Mouse (Mus musculus): ENCODE measurements around the gene Tmem116. TPM values are rescaled to one million over a fixed set of nuclear protein-coding genes. Genes with fewer than 3 reads are reported as not detected.

Gene Tmem116
- 1 to 10 TPM in 1 of 2 experiments, under 1 TPM in 1; 0.13 to 1.3 TPM for polyA plus RNA-seq (2012; fragmentation: generic; extraction: Trizol)

DNA sequence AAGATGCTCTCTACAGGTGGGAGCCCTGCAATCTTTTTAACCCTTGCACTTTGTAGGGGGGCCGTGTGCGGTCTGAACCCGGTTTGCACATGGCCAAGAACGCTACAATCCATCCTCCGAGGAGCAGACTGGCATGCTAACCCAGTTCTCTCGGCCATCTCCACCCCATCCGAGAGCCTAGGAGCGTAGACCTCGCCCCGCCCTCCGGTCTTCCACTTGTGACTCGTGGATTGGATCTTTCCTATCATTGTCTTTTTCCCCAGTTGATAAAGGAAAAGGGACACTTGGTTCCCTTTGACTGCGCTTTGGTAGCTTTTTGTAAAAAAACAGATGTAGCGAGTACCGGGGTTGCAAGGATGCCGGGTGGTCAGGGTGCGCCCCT lies at the start of gene Tmem116:
Tmem116 (plus strand) TSS at position 250 of the 382 bp plus-strand sequence.

DNA sequence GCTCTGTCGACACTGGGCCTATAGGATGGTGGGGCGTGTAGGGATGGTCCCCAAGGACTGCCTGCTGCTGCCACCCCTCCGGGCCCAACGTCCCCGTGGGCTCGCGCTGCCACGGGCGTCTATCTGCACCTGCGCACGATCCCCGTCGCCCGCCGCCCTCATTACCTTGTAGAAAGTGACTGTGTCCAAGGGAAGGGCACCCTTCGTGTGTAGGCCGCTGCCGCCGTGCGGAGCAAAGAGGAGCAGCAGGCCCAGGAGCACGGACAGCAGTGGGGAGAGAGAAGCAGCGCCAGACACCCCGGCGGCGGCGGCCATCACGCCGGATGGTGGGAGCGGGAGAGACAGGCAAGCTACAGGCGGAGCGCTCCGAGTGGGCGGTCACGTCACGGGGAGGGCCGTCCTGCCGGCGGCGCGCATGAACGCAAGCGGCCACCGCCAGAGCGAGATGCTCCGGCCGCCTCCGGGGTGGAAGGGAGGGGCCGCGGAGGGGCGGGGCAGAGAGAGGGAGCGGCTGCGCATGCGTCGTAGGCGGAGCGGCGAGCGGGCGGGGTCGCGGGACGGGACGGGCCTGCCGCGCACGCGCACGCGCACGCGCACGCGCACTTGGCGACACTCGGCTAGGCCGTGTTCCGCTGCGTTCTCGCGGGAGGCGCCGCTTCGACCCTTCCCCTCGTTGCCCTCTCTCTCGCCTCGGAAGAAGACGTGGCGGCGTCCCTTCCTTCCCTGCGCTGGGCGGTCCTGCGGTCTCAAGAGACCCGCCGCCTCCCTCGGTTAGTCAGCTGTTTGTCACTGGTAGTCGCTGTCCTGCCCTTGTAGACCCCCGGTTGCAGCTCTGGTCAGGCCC lies 555 bp downstream of the Tmem116 start, which contains the start of gene Erp29:
Erp29 (minus strand) TSS at position 481 of the 844 bp plus-strand sequence.

DNA sequence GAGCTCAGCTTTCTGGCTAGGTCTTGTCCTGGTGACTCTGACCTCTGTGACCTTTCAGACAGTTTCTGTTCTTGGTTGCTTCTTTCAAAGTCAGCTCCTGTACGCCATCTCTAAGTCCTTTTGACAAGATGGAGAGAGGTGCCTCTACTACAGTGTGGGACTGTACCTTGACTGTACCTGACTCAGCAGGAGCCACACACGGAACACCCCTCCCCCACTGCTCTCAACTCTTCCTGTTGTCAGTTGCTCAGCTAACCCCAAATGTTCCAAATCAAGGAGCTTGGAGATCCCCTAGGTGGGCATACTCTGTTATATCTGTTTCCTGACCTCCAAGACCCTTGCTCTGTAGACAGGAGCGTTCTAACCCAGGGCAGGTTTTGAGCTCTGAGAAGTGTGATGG lies 51.5 kb downstream of the Tmem116 start, which contains the start of gene Adam1b:
Adam1b (minus strand) TSS at position 205 of the 400 bp plus-strand sequence.

DNA sequence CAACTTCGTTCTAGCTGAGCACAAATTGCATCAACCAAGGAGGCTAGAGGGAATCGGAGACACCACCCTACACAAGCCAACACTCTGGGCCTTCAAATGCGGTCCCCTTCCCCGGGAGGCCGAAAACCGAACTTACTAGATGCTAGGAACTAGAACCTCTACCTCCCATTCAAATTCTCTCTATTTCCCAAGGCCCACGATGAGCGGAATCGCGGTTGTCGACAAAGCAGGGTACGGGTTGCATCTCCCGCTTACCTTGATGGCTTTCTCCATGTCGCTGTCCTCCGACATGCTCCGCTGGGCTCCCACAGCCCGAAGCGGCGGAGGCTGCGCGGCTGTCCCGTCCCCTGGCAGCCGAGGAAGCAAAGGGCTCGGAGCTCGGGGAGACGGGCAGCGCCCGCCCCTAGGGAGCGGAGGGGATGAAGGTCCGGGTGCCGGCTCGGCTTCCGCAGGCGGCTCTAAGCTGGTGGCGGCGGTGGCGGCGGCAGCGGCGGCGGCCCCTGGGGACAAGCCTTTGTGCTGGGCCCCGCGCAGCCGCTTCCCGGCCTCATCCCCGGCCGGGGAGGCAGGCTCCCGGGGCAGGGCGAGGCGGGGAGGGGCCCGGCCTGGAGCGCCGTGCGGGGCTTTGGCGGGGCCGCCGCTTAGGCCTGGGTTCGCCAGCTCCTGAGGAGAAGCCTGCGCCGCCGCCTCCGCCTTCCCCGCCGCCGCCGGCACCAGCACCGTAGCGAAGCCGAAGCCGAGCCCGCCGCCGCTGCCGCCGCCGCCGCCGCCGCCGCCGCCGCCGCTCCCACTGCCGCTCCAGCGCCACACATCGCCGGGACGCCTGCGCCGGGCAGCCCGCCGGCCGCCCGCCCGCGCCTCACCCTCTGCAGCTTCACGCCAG lies 93.5 kb downstream of the Tmem116 start, which contains the start of the genes Adam1a and Gm42878:
Adam1a (minus strand) TSS at position 573 of the 883 bp plus-strand sequence.
Gm42878 (minus strand) TSS at position 573 of the 883 bp plus-strand sequence.

DNA sequence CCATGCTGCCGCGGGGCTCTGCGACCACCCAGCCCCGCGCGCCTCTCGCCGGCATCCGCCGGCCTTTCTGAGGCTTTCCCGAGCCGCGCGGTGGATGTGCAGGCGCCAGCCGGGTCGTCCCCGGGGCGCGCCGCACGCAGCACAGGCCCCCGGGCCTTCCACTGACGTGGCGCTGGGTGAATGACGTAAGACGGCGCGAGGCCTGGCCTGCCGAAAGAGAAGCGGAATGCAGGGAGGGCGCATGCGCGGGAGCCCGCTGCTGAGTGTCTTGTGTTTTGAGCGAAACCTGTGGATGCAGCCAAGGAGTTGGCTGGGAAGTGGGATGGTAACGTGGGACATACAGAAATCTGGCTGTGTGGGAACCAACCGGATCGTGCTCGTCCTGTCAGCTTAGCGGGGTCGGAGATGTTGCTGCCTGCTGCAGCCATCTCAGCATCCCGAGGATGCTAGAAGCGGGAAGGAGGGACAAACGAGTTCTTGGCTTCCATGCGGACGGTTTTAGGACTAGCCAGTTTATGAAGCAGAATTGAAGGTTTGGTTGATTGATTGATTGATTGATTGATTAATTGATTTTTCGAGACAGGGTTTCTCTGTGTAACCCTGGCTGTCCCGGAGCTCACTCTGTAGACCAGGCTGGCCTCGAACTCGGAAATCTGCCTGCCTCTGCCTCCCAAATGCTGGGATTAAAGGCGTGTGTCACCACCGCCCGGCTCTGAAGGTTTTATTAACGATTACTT lies 94.3 kb downstream of the Tmem116 start, which contains the start of gene Mapkapk5:
Mapkapk5 (minus strand) TSS at position 113 of the 737 bp plus-strand sequence.

Other genes with a start within 250 kb of the Tmem116 start
- 1,000 to 10,000 TPM; 1,587 to 2,633 TPM for gene Rpl6, start 247.4 kb upstream of the Tmem116 start, polyA plus RNA-seq (2012; fragmentation: generic; extraction: Trizol)
- 1 to 10 TPM in 1 of 2 experiments, under 1 TPM in 1; 0.47 to 5.2 TPM for gene Hectd4, start 231.7 kb upstream of the Tmem116 start, polyA plus RNA-seq (2012; fragmentation: generic; extraction: Trizol)
- gene Trafd1, start 66.3 kb upstream of the Tmem116 start, polyA plus RNA-seq (2012; fragmentation: generic; extraction: Trizol): 10 to 100 TPM; 14.4 to 89.1 TPM
- 1 to 10 TPM; 1.5 to 3.5 TPM for gene Naa25, start 54.0 kb upstream of the Tmem116 start, polyA plus RNA-seq (2012; fragmentation: generic; extraction: Trizol)
- gene Erp29, start 613 bp downstream of the Tmem116 start, polyA plus RNA-seq (2012; fragmentation: generic; extraction: Trizol): 100 to 1,000 TPM; 104 to 121 TPM
- gene Adam1b, start 51.5 kb downstream of the Tmem116 start, polyA plus RNA-seq (2012; fragmentation: generic; extraction: Trizol): not detected
- gene Adam1a, start 93.6 kb downstream of the Tmem116 start, polyA plus RNA-seq (2012; fragmentation: generic; extraction: Trizol): 1 to 10 TPM in 1 of 2 experiments, under 1 TPM in 1; 0.01 to 2.1 TPM
- gene Gm42878, start 93.6 kb downstream of the Tmem116 start, polyA plus RNA-seq (2012; fragmentation: generic; extraction: Trizol): under 1 TPM; 0.02 to 0.05 TPM
- 10 to 100 TPM; 24.6 to 47.2 TPM for gene Mapkapk5, start 94.0 kb downstream of the Tmem116 start, polyA plus RNA-seq (2012; fragmentation: generic; extraction: Trizol)
- gene Aldh2, start 141.9 kb downstream of the Tmem116 start, polyA plus RNA-seq (2012; fragmentation: generic; extraction: Trizol): 100 to 1,000 TPM; 128 to 457 TPM
- 1 to 10 TPM in 1 of 2 experiments, under 1 TPM in 1; 0.57 to 4.9 TPM for gene Acad12, start 167.0 kb downstream of the Tmem116 start, polyA plus RNA-seq (2012; fragmentation: generic; extraction: Trizol)
- gene Acad10, start 208.6 kb downstream of the Tmem116 start, polyA plus RNA-seq (2012; fragmentation: generic; extraction: Trizol): 1 to 10 TPM in 1 of 2 experiments, under 1 TPM in 1; 0.94 to 6.5 TPM
- 10 to 100 TPM; 15.2 to 23.1 TPM for gene Brap, start 208.7 kb downstream of the Tmem116 start, polyA plus RNA-seq (2012; fragmentation: generic; extraction: Trizol)

All from C3H10T1/2 (cell line).